8 mouse cellular contexts compared by ENCODE assay signal in the genomic region with DNA sequence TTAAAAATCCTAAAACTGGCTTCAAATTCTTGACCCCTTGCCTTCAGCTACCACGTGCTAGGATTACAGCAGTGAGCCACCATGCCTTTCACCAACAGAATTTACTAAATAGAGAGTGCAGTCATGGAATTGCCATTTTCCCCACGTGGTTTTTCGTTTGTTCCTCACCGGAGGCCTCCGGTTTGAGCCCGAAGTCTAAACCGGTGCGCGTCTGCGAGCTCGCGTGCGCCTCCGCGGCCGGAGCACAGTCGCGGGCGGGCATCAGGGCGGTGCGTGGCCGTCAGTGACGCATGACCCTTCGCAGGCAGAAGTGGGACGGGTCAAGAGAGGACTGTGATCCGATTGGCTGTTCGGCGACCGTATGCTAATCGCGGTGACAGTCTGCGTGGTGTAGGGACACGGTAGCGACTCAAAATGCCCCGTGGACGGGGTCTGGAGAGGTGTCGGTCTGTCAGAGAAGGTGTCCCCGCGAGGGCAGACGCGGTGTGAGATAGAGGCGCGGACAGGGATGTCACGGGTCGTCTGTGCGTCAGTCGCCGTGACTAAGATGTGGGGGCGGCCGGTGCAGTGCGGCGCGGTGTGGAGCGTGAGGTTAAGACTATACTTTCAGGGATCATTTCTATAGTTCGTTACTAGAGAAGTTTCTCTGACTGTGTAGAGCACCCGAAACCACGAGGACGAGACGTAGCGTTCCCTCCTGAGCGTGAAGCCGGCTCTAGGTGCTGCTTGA. TPM values are rescaled to one million over a fixed set of nuclear protein-coding genes. Genes with fewer than 3 reads are reported as not detected.
DNase-seq lines count a peak whose midpoint lies in the region; ATAC-seq lines count a peak whose summit lies in the region.
"Not testable (repeated sequence)": the region's sequence is repeated elsewhere in the genome, so short reads cannot be mapped to it uniquely, and the experiment has no call there.

No protein-coding gene starts in this region.

- intact Hi-C loops in gastrocnemius, postnatal 36 days (cut with DNase I) = loop anchor here (2.0 kb wide), 1 partner anchor 14 kb away; no protein-coding TSS in a partner anchor
- intact Hi-C loops in left cerebral cortex, postnatal 25 days (cut with DNase I) = loop anchor here (2.0 kb wide), 1 partner anchor 16 kb away; no protein-coding TSS in a partner anchor

- not testable (repeated sequence) for H3K9me3 ChIP-seq in intestine, embryonic 15.5 days

- peak; percentile 91 to 95 for DNase-seq in adrenal gland, adult (ENCODE audit: inconsistent age in 2 of 2, low spot score in 1 of 2)
- DNase-seq in embryo, embryonic 9.5 days (ENCODE audit: extremely low spot score) = peak; percentile 85
- peak; percentile 54 to 79 for DNase-seq in gastrocnemius, postnatal 36 days
- DNase-seq in left cerebral cortex, postnatal 25 days (ENCODE audit: low spot score in 2 of 2) = peak; percentile 75 to 88
- peak; percentile 66 for DNase-seq in mesoderm, embryonic 11.5 days (ENCODE audit: low read depth, low spot score)
- DNase-seq in right cerebral cortex, postnatal 25 days = peak; percentile 82
- peak; percentile 74 to 80 for DNase-seq in urinary bladder, postnatal 36 days (ENCODE audit: low spot score in 2 of 2)

- WGBS in intestine, embryonic 15.5 days = under 1% methylated on average over 33 of the region's 62 CpGs

- peak overlapping the region; percentile 30 for H3K4me3 ChIP-seq in intestine, embryonic 15.5 days (replicated peaks)

- H3K4me1 ChIP-seq in intestine, embryonic 15.5 days (replicated peaks) = not testable (repeated sequence)

- H3K27ac ChIP-seq in intestine, embryonic 15.5 days = peak overlapping the region; percentile 66; the same call in 1 of the 2 replicates

- not testable (repeated sequence) for H3K36me3 ChIP-seq in intestine, embryonic 15.5 days

- ATAC-seq in intestine, embryonic 15.5 days = peak; percentile 99

- H3K27me3 ChIP-seq in intestine, embryonic 15.5 days (replicated peaks) = not testable (repeated sequence)

- H3K9ac ChIP-seq in intestine, embryonic 15.5 days = 0 out of 2 replicates have a peak overlapping the region, but pooled peaks have one; percentile 26

- H3K4me2 ChIP-seq in intestine, embryonic 15.5 days (replicated peaks) = peak overlapping the region; percentile 63

RNA-seq across cellular contexts. Expression of gene Tex14, which starts 37.9 kb away (rescaled TPM):
- total RNA-seq in gastrocnemius, postnatal 36 days (2021) = not detected
- polyA plus RNA-seq in intestine, embryonic 15.5 days (2015; fragmentation: Nextera tagmentation; extraction: Ambion mirVana) = 0.37 and 0.96 TPM in 2 replicates
- under 1 TPM; 0.25 to 0.32 TPM for total RNA-seq in left cerebral cortex, postnatal 25 days (2021)

RNA-seq across cellular contexts. Expression of gene Rad51c, which starts 38.1 kb away (rescaled TPM):
- under 1 TPM; 0.32 to 0.41 TPM for total RNA-seq in gastrocnemius, postnatal 36 days (2021)
- 6.3 and 7.0 TPM in 2 replicates for polyA plus RNA-seq in intestine, embryonic 15.5 days (2015; fragmentation: Nextera tagmentation; extraction: Ambion mirVana)
- total RNA-seq in left cerebral cortex, postnatal 25 days (2021) = 1 to 10 TPM; 4.1 TPM

Comparison
In these comparisons a context has a peak if more than half of its experiments do, and no peak if none do; other contexts are left out.
1. Peak in every context shown above with its lines: DNase-seq, ATAC-seq, H3K4me3 ChIP-seq and H3K27ac ChIP-seq.